Mouse (Mus musculus): Measurements from ENCODE around the gene D630003M21Rik. TPM values are rescaled to one million over a fixed set of nuclear protein-coding genes. Genes with fewer than 3 reads are reported as not detected.

D630003M21Rik gene
- polyA plus RNA-seq, 1 experiment = not detected

DNA sequence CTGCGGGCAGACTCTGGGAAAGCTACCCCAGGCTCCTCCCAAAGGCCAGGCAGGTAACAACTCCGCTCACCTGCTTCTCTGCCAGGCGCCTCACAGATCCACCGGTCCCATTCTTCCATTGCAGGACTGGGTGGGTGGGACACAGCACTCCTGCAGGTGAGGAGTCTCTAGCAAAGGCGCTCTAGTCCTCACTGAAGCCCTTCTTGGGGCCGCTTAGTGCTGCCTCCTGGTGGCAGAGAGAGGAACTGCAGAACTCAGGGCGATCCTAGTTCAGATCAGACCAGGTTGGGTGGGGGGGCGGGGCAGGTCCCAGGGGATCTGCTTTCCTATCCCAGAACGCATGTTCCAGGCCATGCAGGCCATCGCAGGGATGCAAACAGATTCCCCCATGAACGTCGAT lies 29.8 kb upstream of the D630003M21Rik start:
- TF ChIP-seq POLR2A (IDR thresholded peaks at IDR 0.05; ENCODE audit: insufficient read depth, low read depth, low read length) = no peak
- TF ChIP-seq CTCF (IDR thresholded peaks at IDR 0.05; ENCODE audit: insufficient read depth, low read depth, low read length) = peak; percentile 69; the same call in 1 of the 2 replicates
- Histone ChIP-seq H3K4me3 (ENCODE audit: insufficient read depth, low read depth, low read length) (no peak overlapping the region), H3K4me1 (ENCODE audit: control insufficient read depth, insufficient read depth, low read length) (no peaks in the 10 kb centered on the region; the same call in 1 of the 2 replicates), H3K27ac (ENCODE audit: insufficient read depth, low read depth, low read length) (no peak overlapping the region)
- WGBS = 26% methylated on average over 12 of the region's 12 CpGs

DNA sequence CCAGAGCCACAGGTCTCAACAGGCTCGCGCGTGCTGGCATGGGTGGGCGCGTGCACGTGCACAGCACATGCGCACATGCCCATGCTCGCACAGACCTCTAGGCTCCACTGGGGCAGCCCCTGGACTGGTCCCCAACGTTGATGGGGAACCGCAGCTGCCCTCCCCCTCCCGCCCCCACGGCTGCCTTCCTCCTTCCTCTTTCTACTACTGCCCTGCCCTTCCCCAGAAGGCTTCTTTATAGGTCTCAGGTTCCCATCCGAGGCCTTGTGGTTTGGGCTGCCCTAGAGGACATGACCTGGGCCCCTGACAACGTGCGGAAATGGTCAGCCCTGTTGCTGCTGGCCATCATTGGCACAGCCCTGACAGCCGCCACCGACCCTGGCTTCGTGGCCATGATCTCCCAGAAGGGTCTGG lies 29.0 kb upstream of the D630003M21Rik start, which contains the start of gene Bpi:
TSS of gene Bpi (plus strand) at position 90 of the 414 bp plus-strand sequence.
- no peak within 1 kb of the TSS for H3K4me3 ChIP-seq (ENCODE audit: insufficient read depth, low read depth, low read length)
- TF ChIP-seq CTCF (IDR thresholded peaks at IDR 0.05; ENCODE audit: insufficient read depth, low read depth, low read length) = no peak
- no peak for TF ChIP-seq POLR2A (IDR thresholded peaks at IDR 0.05; ENCODE audit: insufficient read depth, low read depth, low read length)
- WGBS = 78% methylated on average over 18 of the region's 18 CpGs
- no peak within 1 kb of the TSS for H3K27ac ChIP-seq (ENCODE audit: insufficient read depth, low read depth, low read length)
- no peaks in the 10 kb centered on the region for H3K4me1 ChIP-seq (ENCODE audit: control insufficient read depth, insufficient read depth, low read length)

DNA sequence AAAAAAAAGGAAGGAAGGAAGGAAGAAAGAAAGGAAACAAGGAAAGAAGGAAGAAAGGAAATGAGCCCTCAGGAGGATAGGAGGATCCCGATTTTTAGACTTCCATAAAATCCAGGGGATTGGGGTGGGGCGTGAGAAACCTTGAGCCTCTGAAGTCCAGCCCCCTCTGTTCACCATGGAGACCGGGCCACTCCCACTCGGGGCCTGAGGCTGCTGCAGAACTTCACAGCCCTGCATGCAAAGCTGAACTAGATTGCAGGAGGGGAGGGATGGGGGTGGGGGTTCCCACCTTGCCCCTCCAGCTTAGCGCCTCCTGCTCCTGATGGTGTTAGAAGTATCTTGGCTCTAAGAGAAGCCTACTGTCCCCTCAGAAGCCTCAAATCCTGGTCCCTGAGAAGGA lies 27.9 kb upstream of the D630003M21Rik start:
- no peak overlapping the region for H3K27ac ChIP-seq (ENCODE audit: insufficient read depth, low read depth, low read length)
- WGBS = 39% methylated on average over 5 of the region's 5 CpGs
- no peaks in the 10 kb centered on the region for H3K4me1 ChIP-seq (ENCODE audit: control insufficient read depth, insufficient read depth, low read length)
- no peak overlapping the region for H3K4me3 ChIP-seq (ENCODE audit: insufficient read depth, low read depth, low read length)
- TF ChIP-seq CTCF (IDR thresholded peaks at IDR 0.05; ENCODE audit: insufficient read depth, low read depth, low read length) (no peak), POLR2A (IDR thresholded peaks at IDR 0.05; ENCODE audit: insufficient read depth, low read depth, low read length) (no peak)

DNA sequence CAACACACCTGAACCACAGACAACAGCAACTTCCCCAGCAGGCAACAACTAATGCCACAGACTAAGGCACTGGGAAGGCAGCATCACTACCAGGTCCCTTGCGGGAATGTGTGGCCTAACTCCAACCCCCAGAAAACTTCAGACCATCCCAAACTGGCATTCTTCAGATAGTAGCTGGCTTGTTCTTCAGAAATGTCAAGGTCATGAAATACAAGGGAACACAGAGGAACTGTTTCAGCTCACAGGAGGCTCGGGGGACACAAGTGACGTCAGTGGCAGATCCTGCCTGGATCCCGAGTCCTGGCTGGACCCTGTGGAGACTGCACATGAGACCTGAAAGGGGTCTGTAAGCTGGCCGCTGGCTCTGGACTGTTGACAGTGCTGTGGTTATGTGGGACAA lies 24.8 kb upstream of the D630003M21Rik start:
- 81% methylated on average over 5 of the region's 5 CpGs for WGBS
- Histone ChIP-seq H3K4me3 (ENCODE audit: insufficient read depth, low read depth, low read length) (no peak overlapping the region), H3K27ac (ENCODE audit: insufficient read depth, low read depth, low read length) (no peak overlapping the region), H3K4me1 (ENCODE audit: control insufficient read depth, insufficient read depth, low read length) (no peaks in the 10 kb centered on the region)
- TF ChIP-seq CTCF (IDR thresholded peaks at IDR 0.05; ENCODE audit: insufficient read depth, low read depth, low read length) (no peak), POLR2A (IDR thresholded peaks at IDR 0.05; ENCODE audit: insufficient read depth, low read depth, low read length) (no peak)

DNA sequence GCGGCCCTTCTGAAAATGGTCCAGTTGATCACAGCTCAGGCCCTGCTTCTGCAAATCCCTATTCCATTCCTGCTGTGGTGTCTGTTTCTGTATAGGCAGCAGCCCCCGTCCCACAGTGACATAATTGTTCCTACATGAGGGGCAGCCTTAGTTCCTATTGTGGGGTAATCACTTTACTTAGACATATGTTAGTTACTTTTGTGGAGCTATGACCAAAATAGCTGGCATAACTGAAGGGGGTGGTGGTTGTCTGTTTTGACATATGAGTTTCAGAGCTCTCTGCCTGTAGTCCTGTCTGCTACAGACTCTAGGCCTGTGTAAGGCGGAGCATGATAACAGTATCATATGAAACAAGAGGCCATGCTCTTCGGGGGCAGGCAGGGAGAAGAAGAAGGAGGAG lies 21.5 kb upstream of the D630003M21Rik start:
- no peaks in the 10 kb centered on the region for H3K4me1 ChIP-seq (ENCODE audit: control insufficient read depth, insufficient read depth, low read length)
- 93% methylated on average over 4 of the region's 4 CpGs for WGBS
- H3K27ac ChIP-seq (ENCODE audit: insufficient read depth, low read depth, low read length) = no peak overlapping the region
- H3K4me3 ChIP-seq (ENCODE audit: insufficient read depth, low read depth, low read length) = no peak overlapping the region
- TF ChIP-seq CTCF (IDR thresholded peaks at IDR 0.05; ENCODE audit: insufficient read depth, low read depth, low read length) (no peak), POLR2A (IDR thresholded peaks at IDR 0.05; ENCODE audit: insufficient read depth, low read depth, low read length) (no peak)

DNA sequence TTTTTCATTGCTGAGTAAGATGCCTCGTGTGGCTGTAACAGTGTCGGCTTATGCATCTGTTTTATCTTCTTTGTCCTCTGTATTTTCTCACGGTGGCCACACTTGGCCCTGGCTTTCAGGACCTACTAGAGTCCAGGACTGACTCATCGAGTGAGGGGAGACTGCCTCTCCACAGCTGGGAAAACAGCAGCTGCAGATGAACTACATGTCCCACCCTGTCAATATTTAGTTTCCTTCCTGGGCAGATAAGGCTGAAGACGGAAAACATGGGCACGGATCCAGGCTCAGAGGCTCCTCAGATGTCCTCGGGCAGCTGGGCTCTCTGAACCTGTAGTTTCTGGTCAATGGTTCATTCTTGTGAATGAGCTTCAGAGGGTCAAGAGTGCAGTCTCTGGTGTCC lies 19.3 kb upstream of the D630003M21Rik start:
- no peak overlapping the region for H3K27ac ChIP-seq (ENCODE audit: insufficient read depth, low read depth, low read length)
- H3K4me3 ChIP-seq (ENCODE audit: insufficient read depth, low read depth, low read length) = no peak overlapping the region
- TF ChIP-seq CTCF (IDR thresholded peaks at IDR 0.05; ENCODE audit: insufficient read depth, low read depth, low read length) (no peak), POLR2A (IDR thresholded peaks at IDR 0.05; ENCODE audit: insufficient read depth, low read depth, low read length) (no peak)
- 60% methylated on average over 7 of the region's 7 CpGs for WGBS
- H3K4me1 ChIP-seq (ENCODE audit: control insufficient read depth, insufficient read depth, low read length) = peaks cover 4% of the 10 kb centered on the region

DNA sequence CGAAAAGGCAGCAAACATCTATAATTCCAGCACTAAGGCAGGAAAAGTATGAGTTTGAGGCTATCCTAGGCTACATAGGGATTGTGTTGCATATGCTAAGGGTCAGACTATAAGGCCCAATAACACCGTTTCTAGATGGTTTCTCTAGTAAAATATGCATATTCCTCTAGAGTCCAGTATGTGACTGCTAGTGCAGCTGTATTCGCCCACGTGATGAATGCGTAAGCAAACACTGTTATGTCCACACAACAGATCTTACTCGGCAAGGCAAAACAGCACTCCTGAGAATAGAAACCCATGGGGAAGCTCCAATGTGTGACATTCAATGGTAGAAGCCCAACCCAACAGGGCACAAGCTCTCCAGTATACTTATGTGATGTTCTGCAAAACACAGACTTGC lies 18.8 kb upstream of the D630003M21Rik start:
- no peak for TF ChIP-seq POLR2A (IDR thresholded peaks at IDR 0.05; ENCODE audit: insufficient read depth, low read depth, low read length)
- no peak for TF ChIP-seq CTCF (IDR thresholded peaks at IDR 0.05; ENCODE audit: insufficient read depth, low read depth, low read length)

DNA sequence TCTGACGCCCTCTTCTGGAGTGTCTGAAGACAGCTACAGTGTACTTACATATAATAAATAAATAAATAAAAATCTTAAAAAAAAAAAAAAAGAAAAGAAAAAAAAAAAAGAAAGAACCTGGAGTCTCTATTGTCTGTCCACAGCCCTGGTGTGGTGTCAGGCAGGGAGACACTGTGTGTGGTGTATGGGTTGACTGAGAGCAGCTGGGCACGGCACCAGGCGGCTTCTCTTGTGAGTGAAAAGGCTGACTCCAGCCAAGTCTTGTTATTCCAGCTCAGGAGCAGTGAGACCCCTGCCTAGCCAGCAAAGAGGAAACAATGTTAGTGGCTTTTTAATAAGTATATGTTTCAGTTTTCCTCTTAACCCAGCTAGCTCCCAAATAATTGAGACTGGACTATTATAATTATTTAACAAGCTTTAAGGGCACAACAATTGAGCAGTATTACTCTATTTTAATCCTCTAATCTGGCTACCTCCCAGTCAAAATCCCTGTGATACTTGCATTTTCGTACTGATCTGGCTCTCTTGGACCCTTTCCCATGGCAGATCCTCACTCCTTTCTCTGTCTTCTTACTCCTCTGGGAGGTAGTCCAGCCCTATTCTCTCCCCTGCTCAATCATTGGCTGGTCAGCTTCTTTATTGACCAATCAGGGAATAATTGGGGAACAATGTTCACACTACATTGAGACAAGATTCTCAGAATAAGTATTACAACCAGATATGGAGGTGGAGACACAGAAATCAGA lies 16.2 kb upstream of the D630003M21Rik start:
- Histone ChIP-seq H3K27ac (ENCODE audit: insufficient read depth, low read depth, low read length) (no peak overlapping the region), H3K4me1 (ENCODE audit: control insufficient read depth, insufficient read depth, low read length) (peaks cover 7% of the 10 kb centered on the region), H3K4me3 (ENCODE audit: insufficient read depth, low read depth, low read length) (no peak overlapping the region)
- WGBS = 60% methylated on average over 4 of the region's 4 CpGs
- TF ChIP-seq CTCF (IDR thresholded peaks at IDR 0.05; ENCODE audit: insufficient read depth, low read depth, low read length) (no peak), POLR2A (IDR thresholded peaks at IDR 0.05; ENCODE audit: insufficient read depth, low read depth, low read length) (no peak)

More for the DNA sequence above, 18.8 kb upstream of the D630003M21Rik start:
- WGBS = 74% methylated on average over 6 of the region's 6 CpGs
- Histone ChIP-seq H3K4me1 (ENCODE audit: control insufficient read depth, insufficient read depth, low read length) (peaks cover 7% of the 10 kb centered on the region), H3K4me3 (ENCODE audit: insufficient read depth, low read depth, low read length) (no peak overlapping the region), H3K27ac (ENCODE audit: insufficient read depth, low read depth, low read length) (no peak overlapping the region)

DNA sequence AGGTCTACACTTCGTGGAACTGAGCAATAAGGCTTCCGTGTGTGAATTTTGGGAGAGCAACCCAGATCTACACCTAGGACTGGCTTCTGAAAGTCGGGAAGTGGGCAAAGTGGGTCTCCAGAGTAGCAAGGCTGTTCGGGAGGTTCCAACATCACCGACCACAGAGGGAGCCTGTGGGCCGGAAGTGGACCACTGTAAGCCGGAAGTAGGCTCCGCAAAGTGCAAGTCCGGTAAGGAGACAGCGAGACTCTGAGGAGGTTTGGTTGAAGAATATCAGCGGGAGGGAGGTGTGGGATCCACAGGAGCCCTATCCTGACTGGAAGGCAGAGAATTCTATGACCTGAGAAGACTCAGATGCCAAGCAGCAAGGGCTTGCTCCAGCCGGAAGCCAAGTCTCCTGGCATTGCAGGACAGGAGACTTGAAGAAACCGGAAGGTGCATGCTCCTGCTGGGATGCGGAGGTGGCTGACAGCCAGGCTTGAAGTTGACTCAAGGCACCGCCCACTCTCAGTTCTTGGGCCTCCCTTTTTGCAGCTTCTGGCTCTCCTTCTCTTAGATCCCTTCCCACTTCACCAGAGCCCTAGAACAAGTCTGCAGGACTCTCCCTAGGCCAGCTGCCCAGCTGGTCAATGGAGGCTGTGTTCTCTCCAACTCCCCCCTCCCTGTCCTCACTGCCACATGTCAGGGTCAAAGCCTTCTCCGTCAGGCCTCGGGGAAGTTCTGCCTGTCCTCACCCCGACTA lies 14.3 kb upstream of the D630003M21Rik start:
- Histone ChIP-seq H3K4me1 (ENCODE audit: control insufficient read depth, insufficient read depth, low read length) (peaks cover 7% of the 10 kb centered on the region), H3K27ac (ENCODE audit: insufficient read depth, low read depth, low read length) (no peak overlapping the region), H3K4me3 (ENCODE audit: insufficient read depth, low read depth, low read length) (no peak overlapping the region)
- 72% methylated on average over 18 of the region's 18 CpGs for WGBS
- TF ChIP-seq CTCF (IDR thresholded peaks at IDR 0.05; ENCODE audit: insufficient read depth, low read depth, low read length) (no peak), POLR2A (IDR thresholded peaks at IDR 0.05; ENCODE audit: insufficient read depth, low read depth, low read length) (no peak)

Data from olfactory bulb, adult 2 months (tissue).